Mouse (Mus musculus): Measurements from ENCODE around the gene Zfp775. TPM values are rescaled to one million over a fixed set of nuclear protein-coding genes. Genes with fewer than 3 reads are reported as not detected.

The Zfp775 gene
- total RNA-seq, 2 experiments from 2014 or later: 11.8 to 12.3 TPM

Other genes with a start within 250 kb of the Zfp775 start
- 10 to 100 TPM; 14.4 to 18.6 TPM for gene Krba1, start 206.5 kb upstream of the Zfp775 start, total RNA-seq (2021)
- 10 to 100 TPM; 10.2 to 11.3 TPM for gene Zfp467, start 156.2 kb upstream of the Zfp775 start, total RNA-seq (2021)
- gene Sspo, start 153.8 kb upstream of the Zfp775 start, total RNA-seq (2021): under 1 TPM; 0.22 to 0.23 TPM
- 10 to 100 TPM; 19.8 to 21.4 TPM for gene Atp6v0e2, start 64.4 kb upstream of the Zfp775 start, total RNA-seq (2021)
- gene Lrrc61, start 47.3 kb upstream of the Zfp775 start, total RNA-seq (2021): 10 to 100 TPM; 14.7 to 18.6 TPM
- gene Rarres2, start 29.3 kb upstream of the Zfp775 start, total RNA-seq (2021): 10 to 100 TPM; 60.1 to 86.3 TPM
- not detected for gene Gm45021, start 12.5 kb upstream of the Zfp775 start, total RNA-seq (2021)
- 10 to 100 TPM; 32.3 to 32.9 TPM for gene Repin1, start 8.2 kb upstream of the Zfp775 start, total RNA-seq (2021)
- gene Gm44965, start 8.1 kb upstream of the Zfp775 start, total RNA-seq (2021): not detected
- under 1 TPM; 0.37 to 0.39 TPM for gene AI854703, start 24.7 kb downstream of the Zfp775 start, total RNA-seq (2021)
- gene Gimap8, start 45.2 kb downstream of the Zfp775 start, total RNA-seq (2021): 1 to 10 TPM; 7.1 to 7.5 TPM
- 1 to 10 TPM; 4.6 to 4.9 TPM for gene Gimap9, start 74.1 kb downstream of the Zfp775 start, total RNA-seq (2021)
- gene Gimap4, start 82.5 kb downstream of the Zfp775 start, total RNA-seq (2021): 10 to 100 TPM; 19.3 to 32.9 TPM
- 10 to 100 TPM; 29.6 to 36.9 TPM for gene Gimap6, start 106.2 kb downstream of the Zfp775 start, total RNA-seq (2021)
- 1 to 10 TPM; 3.8 to 4.0 TPM for gene Gm28053, start 116.5 kb downstream of the Zfp775 start, total RNA-seq (2021)
- gene Gimap7, start 116.6 kb downstream of the Zfp775 start, total RNA-seq (2021): 1 to 10 TPM in 1 of 2 experiments, under 1 TPM in 1; 0.27 to 1.7 TPM
- 10 to 100 TPM in 1 of 2 experiments, 1 to 10 TPM in 1; 9.9 to 13.3 TPM for gene Gimap1, start 137.0 kb downstream of the Zfp775 start, total RNA-seq (2021)
- 1 to 10 TPM; 4.9 to 5.0 TPM for gene Gimap5, start 144.1 kb downstream of the Zfp775 start, total RNA-seq (2021)
- 1 to 10 TPM in 1 of 2 experiments, under 1 TPM in 1; 0.57 to 6.9 TPM for gene Gimap3, start 168.8 kb downstream of the Zfp775 start, total RNA-seq (2021)
- gene Tmem176a, start 238.9 kb downstream of the Zfp775 start, total RNA-seq (2021): 10 to 100 TPM; 14.7 to 20.6 TPM
- 10 to 100 TPM; 39.3 to 54.1 TPM for gene Tmem176b, start 239.4 kb downstream of the Zfp775 start, total RNA-seq (2021)

Measured in heart, adult 18-20 months (tissue).